Mouse (Mus musculus) CD4-positive, CD25-positive, alpha-beta regulatory T cell, adult 2 months (primary cell): Measurements from ENCODE around the gene Cct8l1.

ENCODE experiments used
- DNase-seq: peaks from one replicate; pipeline ENCODE4 v3.0.0-alpha.2; 2012; ENCODE audit warnings: low read depth, low spot score

Cct8l1 gene

DNA sequence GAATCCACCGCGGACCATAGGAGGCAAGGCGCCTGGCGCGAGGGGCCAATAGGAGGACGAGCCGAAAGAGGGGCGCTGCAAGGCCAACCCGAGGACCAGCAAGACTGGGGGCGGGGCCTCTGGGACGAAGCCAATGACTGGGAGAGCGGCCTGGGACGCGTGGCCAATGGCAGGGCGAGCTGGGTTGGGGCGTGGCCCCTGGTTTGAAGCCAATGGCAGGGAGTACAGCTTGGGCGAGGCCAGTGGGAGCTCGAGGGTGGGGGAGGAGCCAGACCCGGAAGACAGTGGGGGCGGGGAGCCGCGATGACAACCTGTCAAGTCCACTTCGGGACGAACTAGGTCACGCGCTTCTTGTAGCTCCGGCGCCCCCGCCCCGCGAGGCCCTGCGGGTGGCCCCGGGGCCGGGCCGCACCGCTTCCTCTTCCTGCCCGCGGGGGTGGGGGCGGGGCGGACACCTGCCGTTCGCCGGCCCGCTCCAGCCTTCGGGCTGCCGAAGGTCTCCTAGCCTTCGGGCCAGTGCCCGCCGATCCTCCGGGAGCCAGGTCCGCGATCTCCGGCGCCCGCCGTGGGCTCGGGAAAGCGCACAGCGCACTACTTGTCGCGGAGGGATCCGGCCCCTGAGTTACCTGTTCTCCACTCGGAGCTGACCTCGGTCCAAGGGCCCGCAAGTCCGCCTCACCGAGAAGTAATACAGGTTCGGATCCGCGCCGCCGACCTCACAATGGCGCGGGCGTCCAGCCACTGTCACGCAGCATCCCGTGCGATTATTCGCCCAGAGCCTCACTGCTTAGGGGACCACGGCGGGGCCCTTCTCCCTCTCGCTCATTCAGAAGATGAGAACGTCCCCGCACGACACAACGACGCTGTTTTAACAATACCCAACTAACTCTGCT, 13.9 kb downstream of the Cct8l1 start:
- DNase-seq, result peak; percentile 100

DNA sequence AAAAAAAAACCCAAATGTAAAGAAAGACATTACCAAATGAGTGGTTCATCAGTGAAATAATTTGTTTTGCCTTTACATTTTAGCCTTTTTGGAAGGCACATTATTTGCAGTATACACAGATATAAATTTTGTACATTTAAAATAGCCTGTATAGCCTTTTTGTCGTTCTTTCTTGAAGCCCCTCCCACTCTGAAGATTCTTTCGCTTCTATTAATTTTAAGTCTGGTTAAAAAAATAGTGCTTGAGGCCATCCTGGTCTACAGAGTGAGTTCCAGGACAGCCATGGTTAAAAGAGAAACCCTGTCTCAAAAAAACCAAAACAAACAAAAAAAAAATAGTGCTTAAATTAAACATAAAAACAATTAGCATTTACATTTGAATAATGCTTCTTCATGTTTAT, 14.8 kb downstream of the Cct8l1 start:
- peak; percentile 15 for DNase-seq

DNA sequence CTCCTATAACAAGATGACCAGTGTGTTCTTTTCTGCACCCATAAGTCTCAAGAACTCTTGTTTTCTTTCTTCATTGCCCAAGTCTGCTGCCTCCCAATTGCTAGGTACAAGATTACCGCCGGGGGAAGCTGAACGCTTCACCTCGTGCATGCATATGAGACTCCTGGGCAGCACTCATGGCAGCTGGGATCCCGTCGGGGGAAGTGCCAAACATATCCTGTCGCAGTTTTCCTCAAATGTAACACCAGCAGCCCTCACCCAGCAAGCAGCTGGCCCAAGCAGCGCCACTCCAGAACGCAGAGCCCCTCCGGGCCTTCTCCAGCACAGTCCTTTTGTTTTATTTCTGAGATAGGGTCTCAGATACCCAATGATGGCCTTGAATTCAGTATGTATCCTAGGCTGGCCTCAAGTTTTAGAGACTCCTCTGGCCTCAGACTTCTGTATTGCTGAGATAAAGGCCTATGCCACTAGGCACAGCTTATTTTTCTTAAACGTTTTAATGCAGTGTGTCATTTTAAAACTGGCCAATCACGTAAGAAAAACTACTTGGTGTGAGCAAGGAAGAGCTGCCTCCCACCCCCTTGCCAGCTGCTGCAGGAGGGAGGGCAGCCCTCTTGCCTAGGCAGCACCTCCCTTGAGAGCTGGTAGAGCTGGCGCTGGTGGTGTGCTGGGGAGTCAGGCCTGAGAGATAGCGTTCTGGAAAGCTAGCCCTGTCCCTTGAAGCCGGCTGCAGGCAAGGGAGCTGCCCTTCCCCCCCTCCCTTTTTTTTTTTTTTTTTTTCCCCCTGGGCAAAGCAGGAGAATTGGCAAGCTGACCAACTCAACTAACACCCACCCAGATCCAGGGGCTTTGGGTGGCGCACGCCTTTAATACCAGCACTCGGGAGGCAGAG, 16.6 kb downstream of the Cct8l1 start:
- DNase-seq, result no peak

DNA sequence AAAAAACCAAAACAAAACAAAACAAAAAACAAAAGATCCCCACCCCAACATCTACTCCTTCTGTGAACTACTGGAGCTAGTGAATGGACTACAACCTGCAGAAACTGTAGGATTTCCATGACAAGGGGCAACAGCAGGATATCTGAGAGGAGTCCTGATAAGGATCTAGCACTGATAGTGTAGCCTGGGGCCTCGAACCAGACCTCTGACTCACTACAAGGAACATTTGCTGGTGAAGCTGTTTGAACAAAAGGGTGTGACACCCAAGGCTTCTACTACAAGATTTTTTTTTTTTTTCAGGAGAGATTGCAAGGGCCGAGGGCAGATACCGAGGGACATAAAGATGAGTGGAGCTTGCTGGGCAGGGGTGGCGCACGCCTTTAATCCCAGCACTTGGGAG, 17.4 kb downstream of the Cct8l1 start:
- DNase-seq, result no peak

DNA sequence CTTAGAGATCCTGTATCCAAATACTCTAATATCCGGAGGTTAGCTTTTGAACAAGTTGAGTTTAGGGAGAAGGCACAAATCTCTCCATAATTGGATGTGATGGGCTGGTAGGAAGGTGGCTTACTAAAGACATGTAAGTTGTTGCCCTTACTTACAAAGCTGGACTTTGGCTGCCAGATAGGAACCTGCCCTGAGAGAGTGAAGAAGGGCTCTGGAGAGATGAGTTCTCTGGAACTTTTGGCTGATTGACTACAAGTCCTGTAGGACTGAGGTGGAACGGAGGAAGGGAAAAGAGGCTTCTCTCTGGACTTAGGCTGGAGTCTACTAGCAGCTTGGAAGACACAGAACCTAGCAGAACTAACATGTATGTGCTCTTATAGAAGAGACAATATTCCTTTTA, 19.7 kb downstream of the Cct8l1 start:
- DNase-seq, result no peak

DNA sequence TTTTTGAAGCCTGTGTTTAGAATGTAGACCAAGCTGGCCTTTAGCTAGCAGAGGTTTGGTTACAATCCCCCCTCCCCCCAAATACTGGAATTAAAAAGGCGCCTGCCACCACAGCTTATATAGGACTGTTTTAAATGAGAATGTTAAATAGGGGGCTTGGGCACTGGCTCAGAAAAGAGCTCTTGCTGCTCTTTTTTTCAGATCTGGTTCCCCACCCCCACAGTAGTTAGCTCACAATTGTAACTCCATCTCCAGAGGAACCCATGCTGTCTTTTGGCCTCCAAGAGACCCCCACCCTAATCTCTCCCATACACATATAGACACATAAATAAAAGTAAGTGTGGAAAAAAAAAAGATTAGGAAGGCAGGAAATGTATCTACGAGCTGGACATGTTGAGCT, 20.6 kb downstream of the Cct8l1 start:
- no peak for DNase-seq

DNA sequence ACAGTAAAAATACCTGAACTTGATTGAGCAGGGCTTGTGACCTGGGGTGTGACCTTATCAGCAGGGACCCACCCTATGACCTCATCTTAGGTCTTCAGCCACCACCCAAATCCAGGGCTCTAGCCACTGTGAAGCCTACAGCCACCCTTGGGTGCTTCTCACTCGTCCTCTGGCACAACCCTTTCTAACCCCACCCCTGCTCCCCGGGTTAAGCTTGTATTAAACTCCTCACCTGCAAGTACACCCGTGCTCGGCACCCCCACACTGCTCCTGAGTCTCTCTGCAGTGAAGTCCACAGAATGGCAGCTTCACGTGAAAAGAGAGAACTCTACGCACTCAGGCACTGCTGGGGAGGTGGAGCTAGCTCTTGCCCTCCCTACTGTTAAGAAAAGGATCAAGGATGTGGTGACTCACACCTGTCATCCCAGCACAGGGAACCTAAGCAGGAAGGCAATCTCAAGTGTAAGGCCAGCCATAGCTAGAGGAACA, 21.1 kb downstream of the Cct8l1 start:
- DNase-seq, result no peak

DNA sequence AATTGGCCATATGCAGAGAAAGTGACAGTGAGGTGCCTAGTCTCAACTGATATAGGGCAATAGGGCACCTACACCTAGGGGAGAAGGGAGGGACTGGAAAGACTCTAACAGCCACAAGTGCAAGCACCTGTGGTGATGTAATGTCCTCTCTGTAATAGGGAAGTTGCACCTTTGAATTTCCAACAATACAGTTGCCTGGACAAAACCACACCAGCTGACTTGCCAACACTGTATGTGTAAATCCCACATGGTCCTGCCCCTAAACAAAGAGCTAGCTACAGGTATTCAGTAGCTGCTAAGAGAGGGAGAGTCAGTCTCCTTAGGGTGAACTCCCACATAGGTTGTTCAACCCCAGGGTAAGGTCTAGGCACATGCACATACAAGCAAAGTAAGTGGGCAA, 24.5 kb downstream of the Cct8l1 start:
- DNase-seq, result no peak

DNA sequence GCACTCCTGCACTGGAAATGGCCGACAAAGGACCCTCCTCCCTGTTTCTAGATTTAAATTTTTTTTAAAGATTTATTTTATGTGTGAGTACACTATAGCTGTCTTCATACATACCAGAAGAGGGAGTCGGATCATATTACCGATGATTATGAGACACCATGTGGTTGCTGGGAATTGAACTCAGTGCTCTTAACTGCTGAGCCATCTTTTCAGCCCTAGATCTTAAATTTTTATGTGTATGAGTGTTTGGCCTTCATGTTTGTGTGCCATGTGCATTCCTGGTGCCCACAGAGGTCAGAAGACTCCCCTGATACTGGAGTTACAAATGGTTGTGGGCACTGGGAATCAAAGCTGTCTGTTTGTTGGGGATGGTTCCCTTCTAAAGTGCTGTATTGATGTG, 25.1 kb downstream of the Cct8l1 start:
- no peak for DNase-seq

DNA sequence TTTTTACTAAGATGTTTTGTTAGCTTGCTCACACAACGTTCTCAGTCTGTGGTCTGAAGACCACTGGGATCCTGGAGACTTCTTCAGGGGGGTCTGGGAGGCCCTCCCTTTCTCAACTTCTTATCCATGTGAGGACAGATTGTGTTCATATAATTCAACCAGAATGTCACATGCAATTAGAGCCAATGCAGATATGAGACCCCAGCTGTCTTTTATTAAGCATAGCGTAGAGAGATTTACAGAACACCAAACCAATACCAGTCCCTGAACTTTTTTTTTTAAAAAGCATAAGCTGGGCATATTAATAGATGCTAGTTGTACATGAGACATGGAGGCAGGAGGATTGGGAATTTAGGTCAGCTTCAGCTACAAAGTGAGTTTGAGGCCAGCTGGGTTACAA, 25.8 kb downstream of the Cct8l1 start:
- DNase-seq, result no peak

DNA sequence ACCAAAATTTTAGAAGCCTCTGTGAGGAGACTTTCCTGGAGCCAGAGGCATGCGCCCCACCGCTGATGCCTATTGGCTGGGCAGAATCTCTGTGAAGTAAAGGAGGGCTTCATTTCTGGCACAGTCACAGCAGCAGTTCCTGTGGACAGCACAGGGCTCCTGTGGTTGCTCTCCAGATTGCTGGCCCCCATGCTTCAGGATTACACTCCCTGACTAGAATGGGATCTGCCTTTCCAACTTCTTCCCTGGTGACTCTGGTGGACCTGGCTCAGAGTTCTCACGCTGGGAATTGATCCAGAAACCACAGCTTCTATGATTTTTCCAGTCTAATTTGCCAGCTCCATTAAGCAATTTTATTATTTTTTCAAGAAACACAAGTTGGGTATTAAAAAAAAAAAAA, 28.2 kb downstream of the Cct8l1 start:
- no peak for DNase-seq

DNA sequence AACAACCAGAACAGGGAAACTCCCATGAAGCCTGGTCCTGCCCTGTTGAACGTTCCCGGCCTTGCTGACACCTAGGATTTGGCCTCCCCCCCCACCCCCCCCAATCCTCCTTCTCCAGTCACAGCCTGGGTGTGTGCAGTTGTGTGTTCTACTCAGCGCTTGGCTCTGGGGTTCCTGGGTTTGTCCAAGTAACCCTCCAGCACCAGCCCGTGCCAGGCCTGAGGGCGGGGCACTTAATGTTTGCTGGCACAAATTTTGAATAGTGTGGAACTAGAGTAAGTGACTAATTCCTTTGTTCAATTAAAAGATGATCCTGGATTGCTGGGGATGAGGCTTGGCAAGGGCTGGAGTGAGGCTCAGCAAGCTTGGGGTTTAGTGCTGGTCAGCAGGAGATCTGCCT, 28.7 kb downstream of the Cct8l1 start:
- no peak for DNase-seq

DNA sequence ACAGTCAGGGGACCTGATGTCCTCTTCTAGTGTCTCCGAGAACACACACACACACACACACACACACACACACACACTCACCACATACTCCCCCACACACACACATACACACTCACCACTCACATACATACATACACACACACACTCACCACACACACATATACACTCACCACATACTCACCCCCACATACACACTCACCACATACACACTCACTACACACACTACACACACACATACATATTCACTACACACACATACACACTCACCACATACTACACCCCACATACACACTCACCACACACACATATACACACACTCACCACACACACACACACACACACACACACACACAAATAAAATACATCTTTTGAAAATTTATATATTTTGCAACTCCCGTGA, 31.0 kb downstream of the Cct8l1 start:
- no peak for DNase-seq

DNA sequence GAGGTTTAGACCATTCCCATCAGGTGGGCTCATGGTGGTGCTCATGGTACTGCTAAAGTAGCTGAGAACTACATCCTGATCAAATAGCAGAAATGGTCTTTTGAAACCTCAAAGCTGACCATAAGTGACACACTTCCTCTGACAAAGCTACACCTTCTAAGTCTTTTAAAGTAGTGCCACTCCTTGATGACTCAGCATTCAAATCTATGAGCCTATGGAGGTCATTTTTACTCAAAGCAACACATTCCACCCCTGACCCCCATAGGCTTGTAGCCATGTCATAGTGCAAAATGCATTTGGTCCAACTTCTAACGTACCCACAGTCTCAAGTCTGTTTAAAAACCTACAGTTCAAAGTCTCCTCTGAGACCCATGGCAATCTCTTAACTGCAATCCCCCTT, 35.0 kb downstream of the Cct8l1 start:
- DNase-seq, result no peak

DNA sequence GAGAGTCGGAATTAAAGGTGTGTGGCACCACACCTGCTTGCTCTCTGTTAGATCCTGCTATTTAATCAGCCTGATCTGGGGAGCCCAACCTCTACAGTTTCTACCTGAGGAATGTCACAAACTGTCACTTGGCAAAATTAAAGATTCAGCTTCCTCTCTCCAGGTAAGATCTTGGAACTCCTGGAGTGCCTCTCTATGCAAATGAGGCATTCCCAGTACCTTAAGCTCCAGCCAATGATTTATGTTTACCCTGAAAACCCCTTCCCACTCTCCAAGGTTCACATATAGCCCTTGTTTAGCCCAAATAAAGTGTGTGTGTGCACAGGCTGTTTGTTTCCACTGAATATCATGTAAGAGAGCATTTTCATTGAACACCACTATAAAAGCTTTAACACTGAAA, 38.3 kb downstream of the Cct8l1 start:
- DNase-seq, result no peak

DNA sequence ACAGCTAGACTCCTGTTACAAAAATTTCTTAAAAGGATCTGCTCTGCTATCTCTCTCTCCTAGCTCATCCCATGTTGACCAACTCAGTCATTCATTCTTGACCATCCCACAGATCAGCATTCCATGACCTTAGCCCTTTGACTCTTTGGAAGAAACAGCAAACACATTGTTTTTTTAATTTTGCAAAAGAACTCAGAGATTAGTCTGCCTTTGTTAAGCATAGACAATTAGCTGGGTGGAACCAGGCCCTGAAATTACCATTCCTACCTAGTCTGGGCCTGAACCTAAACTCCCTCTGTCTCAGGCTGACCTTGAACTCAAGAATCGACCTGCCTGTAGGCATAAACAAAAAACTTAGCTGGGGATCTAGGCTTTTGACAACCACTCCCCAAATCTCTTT, 38.8 kb downstream of the Cct8l1 start:
- DNase-seq, result no peak

DNA sequence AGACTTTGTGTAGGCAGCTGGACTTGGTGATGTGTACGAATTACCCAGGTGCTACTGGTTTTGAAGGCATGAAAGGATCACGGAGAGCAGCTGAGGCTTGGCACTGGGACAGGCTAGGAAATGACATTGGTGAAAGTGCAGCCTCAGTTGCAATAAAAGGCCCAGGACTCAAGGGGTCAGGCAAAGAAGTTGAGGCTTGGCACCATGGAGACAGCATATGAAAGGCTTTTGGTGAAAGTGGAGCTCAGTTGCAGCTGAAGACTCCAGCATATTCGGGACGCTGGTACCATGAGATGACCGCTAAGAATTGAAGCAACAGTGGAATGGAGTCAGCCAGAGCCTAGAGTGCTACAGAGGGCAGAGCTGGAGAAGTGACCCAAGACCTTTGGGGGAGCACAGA, 39.8 kb downstream of the Cct8l1 start:
- DNase-seq, result no peak

DNA sequence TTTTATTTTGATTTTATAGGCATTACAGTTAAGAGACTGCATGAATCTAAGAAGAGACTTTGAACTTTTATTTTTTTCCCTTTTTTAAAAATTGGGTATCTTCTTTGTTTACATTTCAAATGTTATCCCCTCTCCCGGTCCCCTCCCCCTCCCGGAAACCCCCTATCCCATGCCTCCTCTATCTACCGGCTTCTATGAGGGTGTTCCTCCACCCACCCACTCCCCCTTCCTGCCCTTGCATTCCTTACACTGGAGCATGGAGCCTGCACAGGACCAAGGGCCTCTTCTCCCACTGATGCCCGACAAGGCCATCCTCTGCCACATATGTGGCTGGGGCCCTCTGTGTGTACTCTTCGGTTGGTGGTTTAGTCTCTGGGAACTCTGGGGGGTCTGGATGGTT, 40.5 kb downstream of the Cct8l1 start:
- DNase-seq, result no peak
